Mouse (Mus musculus) MEL (cell line): ENCODE measurements around the gene Zfp683. TPM values are rescaled to one million over a fixed set of nuclear protein-coding genes. Genes with fewer than 3 reads are reported as not detected.

Source experiments
- DNase-seq: peaks from one replicate; pipeline ENCODE4 v3.0.0; 2011; ENCODE audit warnings: low read depth, low spot score
- H3K27ac ChIP-seq: 2 replicates; pipeline ENCODE4 v1.5.1; 2012; ENCODE audit warnings: low read depth, mild to moderate bottlenecking, control low read depth, low read length, moderate library complexity; ENCODE audit not compliant: control insufficient read depth
- H3K27me3 ChIP-seq, 2 experiments: fragments of 150-350 bp in 1 of 2; sonication (generic) in 1 of 2; 2 replicates each; pipeline ENCODE4 v1.6.1; 2012; ENCODE audit warnings: low read length in 2 of 2, mild to moderate bottlenecking in 2 of 2, improper control_type of control experiment in 1 of 2, moderate library complexity in 1 of 2; ENCODE audit not compliant: insufficient read depth in 2 of 2, control insufficient read depth in 1 of 2
- H3K36me3 ChIP-seq, 2 experiments: 2 replicates each; pipeline ENCODE4 v1.6.1; 2012 to 2014; ENCODE audit warnings: low read length in 2 of 2, improper control_type of control experiment in 1 of 2, inconsistent platforms in 1 of 2, mild to moderate bottlenecking in 1 of 2; ENCODE audit not compliant: insufficient read depth in 2 of 2, control insufficient read depth in 1 of 2
- H3K4me1 ChIP-seq, 2 experiments: fragments of 150-350 bp in 1 of 2; sonication (generic) in 1 of 2; 2 replicates each; pipeline ENCODE4 v1.6.1; 2012; ENCODE audit warnings: low read length in 2 of 2, improper control_type of control experiment in 1 of 2, mild to moderate bottlenecking in 1 of 2; ENCODE audit not compliant: insufficient read depth in 2 of 2, control insufficient read depth in 1 of 2
- H3K4me3 ChIP-seq, 2 experiments: fragments of 150-350 bp in 1 of 2; sonication (generic) in 1 of 2; 2 replicates each; pipeline ENCODE4 v1.5.1; 2012; ENCODE audit warnings: low read depth in 2 of 2, low read length in 2 of 2, mild to moderate bottlenecking in 2 of 2, moderate library complexity in 2 of 2, control low read depth in 1 of 2, improper control_type of control experiment in 1 of 2; ENCODE audit not compliant: control insufficient read depth in 1 of 2, insufficient read depth in 1 of 2
- H3K79me2 ChIP-seq: 2 replicates; pipeline ENCODE4 v1.6.1; 2012; ENCODE audit warnings: mild to moderate bottlenecking, low read length, moderate library complexity; ENCODE audit not compliant: control insufficient read depth, poor library complexity, insufficient read depth
- H3K9ac ChIP-seq: 2 replicates; pipeline ENCODE4 v1.6.1; 2012; ENCODE audit warnings: low read depth, mild to moderate bottlenecking, control low read depth, low read length, moderate library complexity; ENCODE audit not compliant: control insufficient read depth, poor library complexity, severe bottlenecking
- H3K9me3 ChIP-seq: fragments of 150-350 bp; sonication (generic); replicated peaks from 2 replicates; pipeline ENCODE4 v1.6.1; 2012; ENCODE audit warnings: mild to moderate bottlenecking, low read length, improper control_type of control experiment, moderate library complexity; ENCODE audit not compliant: insufficient read depth
- BHLHE40 ChIP-seq: IDR thresholded peaks from 2 replicates; pipeline ENCODE4 v1.6.1; 2012; ENCODE audit warnings: low read depth, mild to moderate bottlenecking, inconsistent platforms, low read length, improper control_type of control experiment, borderline replicate concordance
- CHD1 ChIP-seq: IDR thresholded peaks from 2 replicates; pipeline ENCODE4 v1.6.1; 2012; ENCODE audit warnings: low read depth, mild to moderate bottlenecking, inconsistent platforms, low read length, improper control_type of control experiment
- CHD2 ChIP-seq: IDR thresholded peaks from 2 replicates; pipeline ENCODE4 v1.6.1; 2011; ENCODE audit warnings: low read length, improper control_type of control experiment
- CTCF ChIP-seq, 3 experiments: IDR thresholded peaks in 2 of 3; conservative IDR thresholded peaks in 1 of 3; 2 replicates each; pipeline ENCODE4 v1.5.1; 2011 to 2012; ENCODE audit warnings: low read length in 3 of 3, low read depth in 2 of 3, mild to moderate bottlenecking in 2 of 3, improper control_type of control experiment in 1 of 3, inconsistent platforms in 1 of 3, mixed read lengths in 1 of 3, moderate library complexity in 1 of 3; ENCODE audit not compliant: control insufficient read depth in 1 of 3, insufficient read depth in 1 of 3, poor library complexity in 1 of 3, severe bottlenecking in 1 of 3
- E2F4 ChIP-seq: IDR thresholded peaks from 2 replicates; pipeline ENCODE4 v1.6.1; 2011; ENCODE audit warnings: low read depth, low read length, improper control_type of control experiment, borderline replicate concordance
- ELF1 ChIP-seq: IDR thresholded peaks from 2 replicates; pipeline ENCODE4 v1.6.1; 2014; ENCODE audit warnings: low read depth, mild to moderate bottlenecking, inconsistent platforms, low read length, improper control_type of control experiment, moderate library complexity
- EP300 ChIP-seq, 2 experiments: IDR thresholded peaks; 2 replicates each; pipeline ENCODE4 v1.6.1; 2011; ENCODE audit warnings: improper control_type of control experiment in 2 of 2, low read length in 2 of 2, low read depth in 1 of 2, mild to moderate bottlenecking in 1 of 2
- ETS1 ChIP-seq: IDR thresholded peaks from 2 replicates; pipeline ENCODE4 v1.6.1; 2012; ENCODE audit warnings: low read depth, mild to moderate bottlenecking, inconsistent platforms, low read length, improper control_type of control experiment, moderate library complexity
- GATA1 ChIP-seq: IDR thresholded peaks from 2 replicates; pipeline ENCODE4 v1.6.1; 2011; ENCODE audit warnings: low read depth, low read length, improper control_type of control experiment
- HCFC1 ChIP-seq: IDR thresholded peaks from 2 replicates; pipeline ENCODE4 v1.6.1; 2012; ENCODE audit warnings: low read depth, mild to moderate bottlenecking, inconsistent platforms, low read length, improper control_type of control experiment, moderate library complexity
- MAFK ChIP-seq: IDR thresholded peaks from 2 replicates; pipeline ENCODE4 v1.6.1; 2011; ENCODE audit warnings: low read depth, mild to moderate bottlenecking, low read length, improper control_type of control experiment, borderline replicate concordance
- MAZ ChIP-seq: IDR thresholded peaks from 2 replicates; pipeline ENCODE4 v1.6.1; 2012; ENCODE audit warnings: low read depth, mild to moderate bottlenecking, inconsistent platforms, low read length, improper control_type of control experiment
- MEF2A ChIP-seq: IDR thresholded peaks from 2 replicates; pipeline ENCODE4 v1.6.1; 2014; ENCODE audit warnings: low read depth, mild to moderate bottlenecking, inconsistent platforms, low read length, improper control_type of control experiment; ENCODE audit not compliant: poor library complexity, insufficient replicate concordance, severe bottlenecking; ENCODE audit errors: extremely low read depth
- MXI1 ChIP-seq: IDR thresholded peaks from 2 replicates; pipeline ENCODE4 v1.6.1; 2011; ENCODE audit warnings: mild to moderate bottlenecking, low read depth, low read length, improper control_type of control experiment
- MYB ChIP-seq: IDR thresholded peaks from 2 replicates; pipeline ENCODE4 v1.6.1; 2011; ENCODE audit warnings: mild to moderate bottlenecking, low read depth, low read length, improper control_type of control experiment
- NELFE ChIP-seq: IDR thresholded peaks from 2 replicates; pipeline ENCODE4 v1.6.1; 2011; ENCODE audit warnings: low read depth, low read length, improper control_type of control experiment
- NRF1 ChIP-seq: IDR thresholded peaks from 2 replicates; pipeline ENCODE4 v1.6.1; 2014; ENCODE audit warnings: low read depth, mild to moderate bottlenecking, inconsistent platforms, low read length, improper control_type of control experiment, moderate library complexity; ENCODE audit not compliant: poor library complexity, insufficient read depth, severe bottlenecking
- POLR2A ChIP-seq, 2 experiments: IDR thresholded peaks; 2 replicates each; pipeline ENCODE4 v1.6.1; 2011 to 2012; ENCODE audit warnings: low read length in 2 of 2, mild to moderate bottlenecking in 2 of 2, control low read depth in 1 of 2, improper control_type of control experiment in 1 of 2, low read depth in 1 of 2, moderate library complexity in 1 of 2; ENCODE audit not compliant: control insufficient read depth in 1 of 2, insufficient read depth in 1 of 2, poor library complexity in 1 of 2
- POLR2AphosphoS2 ChIP-seq: IDR thresholded peaks from 2 replicates; pipeline ENCODE4 v1.6.1; 2011; ENCODE audit warnings: low read length, improper control_type of control experiment
- POLR2AphosphoS5 ChIP-seq: IDR thresholded peaks from 2 replicates; pipeline ENCODE4 v1.6.1; 2012; ENCODE audit warnings: low read depth, borderline replicate concordance, mild to moderate bottlenecking, inconsistent platforms, low read length, moderate library complexity, mixed read lengths
- RCOR1 ChIP-seq: IDR thresholded peaks from 2 replicates; pipeline ENCODE4 v1.6.1; 2012; ENCODE audit warnings: low read depth, mild to moderate bottlenecking, inconsistent platforms, low read length, improper control_type of control experiment
- SIN3A ChIP-seq: IDR thresholded peaks from 2 replicates; pipeline ENCODE4 v1.6.1; 2012; ENCODE audit warnings: low read length, improper control_type of control experiment, inconsistent platforms
- TAL1 ChIP-seq: IDR thresholded peaks from 2 replicates; pipeline ENCODE4 v1.6.1; 2012; ENCODE audit warnings: mild to moderate bottlenecking, inconsistent platforms, low read length, moderate library complexity, mixed read lengths
- TBP ChIP-seq: IDR thresholded peaks from 2 replicates; pipeline ENCODE4 v1.8.0; 2011; ENCODE audit warnings: low read depth, low read length, improper control_type of control experiment
- TCF12 ChIP-seq: IDR thresholded peaks from 2 replicates; pipeline ENCODE4 v1.6.1; 2014; ENCODE audit warnings: low read depth, mild to moderate bottlenecking, inconsistent platforms, low read length, improper control_type of control experiment, moderate library complexity
- UBTF ChIP-seq: IDR thresholded peaks from 2 replicates; pipeline ENCODE4 v1.6.1; 2012; ENCODE audit warnings: low read depth, mild to moderate bottlenecking, inconsistent platforms, low read length, improper control_type of control experiment, moderate library complexity, borderline replicate concordance; ENCODE audit not compliant: insufficient read depth
- USF1 ChIP-seq: IDR thresholded peaks from 2 replicates; pipeline ENCODE4 v1.6.1; 2014; ENCODE audit warnings: low read depth, mild to moderate bottlenecking, inconsistent platforms, low read length, improper control_type of control experiment, moderate library complexity
- ZKSCAN1 ChIP-seq: IDR thresholded peaks from 2 replicates; pipeline ENCODE4 v1.6.1; 2012; ENCODE audit warnings: low read depth, mild to moderate bottlenecking, inconsistent platforms, low read length, improper control_type of control experiment, moderate library complexity
- polyA plus RNA-seq, 2 experiments: library from polyadenylated mRNA; stranded (reverse) in 1 of 2; unstranded in 1 of 2; fragments of >175 nt in 1 of 2; fragments of >200 nt in 1 of 2; gene quantifications; 2 replicates each; pipeline versions ENCODE4 v1.2.1 to v1.2.4; 2012; ENCODE audit warnings: low replicate concordance in 2 of 2, low read depth in 1 of 2; ENCODE audit not compliant: insufficient read length in 2 of 2, insufficient read depth in 1 of 2, missing spikeins in 1 of 2
- total RNA-seq: library from RNA; depleted of rRNA; stranded (reverse); fragments of 300-350 nt; gene quantifications from 2 replicates; pipeline ENCODE4 v1.2.3, GENCODE M21; 2012

Zfp683 gene
- total and polyA plus RNA-seq, 3 experiments, result not detected

DNA sequence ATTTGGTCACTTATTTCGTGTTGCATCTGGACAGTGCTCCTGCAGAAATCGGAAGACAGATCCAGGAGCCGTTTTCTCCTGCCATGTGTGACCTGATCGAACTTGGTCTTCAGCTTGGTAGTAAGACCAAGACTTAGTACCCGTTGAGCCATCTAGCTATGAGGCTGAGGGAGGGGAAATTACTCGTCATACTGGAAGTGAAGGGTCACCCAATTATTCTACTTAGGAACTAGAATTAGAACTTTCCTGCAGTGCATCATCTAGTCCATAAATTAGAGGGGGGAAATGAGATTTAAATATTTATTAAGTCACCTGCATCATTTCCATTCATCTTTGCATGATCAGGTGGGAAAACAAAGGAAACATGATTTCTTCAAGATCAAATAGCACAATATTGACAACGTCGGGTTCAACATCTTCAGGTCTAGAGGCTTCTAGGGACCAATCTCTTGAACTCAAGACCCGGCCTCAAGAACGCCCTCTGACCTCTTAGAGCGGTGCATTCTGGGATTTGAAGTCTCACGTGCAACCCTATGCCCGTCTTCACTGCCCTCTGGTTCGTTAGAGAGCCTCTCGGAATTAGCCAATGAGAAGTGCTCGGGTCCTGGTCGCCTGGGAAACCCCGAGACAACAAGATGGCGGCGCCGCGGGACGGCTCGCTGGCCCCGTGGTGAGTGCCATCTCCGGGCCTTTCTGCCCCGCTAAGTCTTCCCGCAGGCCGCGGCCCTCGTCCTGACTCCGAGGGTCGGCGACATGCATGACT lies 48.5 kb downstream of the Zfp683 start, which contains the start of gene Ubxn11 (continued):
- TF ChIP-seq ZKSCAN1 (no peak), POLR2A (IDR thresholded peaks at IDR 0.05; ENCODE audit: control insufficient read depth in 1 of 2, insufficient read depth in 1 of 2, low read depth in 1 of 2, low read length in 2 of 2, poor library complexity in 1 of 2) (peak; percentile 69 to 93; a peak in 3 of 4 replicates), HCFC1 (peak; percentile 98), RCOR1 (no peak), TCF12 (0 out of 2 replicates have a peak, but pooled peaks have one; percentile 10), CHD2 (peak; percentile 79), ELF1 (peak; percentile 71), USF1 (peak; percentile 76), MEF2A (no peak)

DNA sequence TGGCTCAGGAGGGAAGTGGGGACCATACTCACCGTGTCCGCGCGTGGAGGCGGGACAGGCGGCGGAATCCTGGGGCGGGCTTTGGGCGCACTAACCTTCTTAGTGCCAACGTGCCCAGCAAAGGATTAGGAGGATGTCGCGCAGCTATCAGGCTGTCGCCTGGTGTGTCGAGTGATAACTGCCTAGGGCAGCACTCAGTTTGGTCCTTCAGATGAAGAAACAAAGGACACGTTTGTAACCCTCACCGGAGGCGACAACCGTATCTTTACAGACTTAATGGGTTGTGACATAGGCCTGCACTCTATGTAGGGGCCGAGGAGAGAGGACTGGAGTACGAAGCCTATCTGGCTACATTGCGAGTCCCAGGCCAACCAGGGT lies 49.1 kb downstream of the Zfp683 start:
- DNase-seq, result peak; percentile 83
- peak overlapping the region; percentile 71 to 90 for H3K4me3 ChIP-seq
- peak overlapping the region; percentile 48 for H3K27ac ChIP-seq

DNA sequence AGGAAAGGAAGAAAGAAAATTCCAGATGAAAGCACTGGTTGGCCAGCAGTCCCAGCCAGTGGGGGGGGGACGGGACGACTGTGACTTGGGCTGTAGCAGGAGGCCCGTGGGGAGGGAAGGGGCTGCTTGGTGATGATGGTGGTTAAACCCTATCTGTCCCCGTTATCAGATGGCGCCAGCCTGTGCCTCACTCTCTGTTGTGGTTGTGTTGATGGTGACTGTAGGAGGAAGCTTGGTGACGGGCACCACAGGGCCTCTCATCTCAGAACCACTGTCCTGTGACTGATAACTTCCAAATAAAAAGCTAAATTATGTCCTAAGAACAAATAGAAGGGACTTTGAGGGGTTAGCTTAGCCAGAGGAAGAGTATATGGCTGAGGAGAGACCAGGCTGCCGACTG lies 52.5 kb downstream of the Zfp683 start:
- DNase-seq, result peak; percentile 86
- Histone ChIP-seq H3K9me3 (no peaks in the 10 kb centered on the region), H3K9ac (peak overlapping the region; percentile 37), H3K79me2 (no peaks in the 10 kb centered on the region; the same call in 1 of the 2 replicates), H3K27ac (peak overlapping the region; percentile 90), H3K4me1 (peaks cover 16 to 44% of the 10 kb centered on the region in 2 experiments), H3K36me3 (peaks cover 0 to 30% of the 10 kb centered on the region in 2 experiments; a peak in 2 of 4 replicates), H3K27me3 (no peaks in the 10 kb centered on the region), H3K4me3 (peak overlapping the region; percentile 11 to 32; a peak in 3 of 4 replicates)
- no peak for TF ChIP-seq MYB
- TF ChIP-seq NRF1, result no peak
- no peak for TF ChIP-seq MAFK
- peak; percentile 79 to 87 for TF ChIP-seq EP300 (IDR thresholded peaks at IDR 0.05; ENCODE audit: low read depth in 1 of 2, low read length in 2 of 2)
- TF ChIP-seq TAL1, result peak; percentile 92
- no peak for TF ChIP-seq CTCF (IDR thresholded peaks at IDR 0.05 in 2 of 3, conservative IDR thresholded peaks at IDR 0.05 in 1 of 3; ENCODE audit: control insufficient read depth in 1 of 3, insufficient read depth in 1 of 3, low read depth in 2 of 3, low read length in 3 of 3, poor library complexity in 1 of 3, severe bottlenecking in 1 of 3)
- TF ChIP-seq E2F4, result no peak
- TF ChIP-seq TCF12, result peak; percentile 89
- TF ChIP-seq ETS1, result peak; percentile 77
- peak; percentile 90 for TF ChIP-seq GATA1
- TF ChIP-seq POLR2AphosphoS2, result no peak
- 0 out of 2 replicates have a peak, but pooled peaks have one; percentile 35 for TF ChIP-seq TBP
- TF ChIP-seq UBTF, result no peak
- TF ChIP-seq MAZ, result peak; percentile 93
- no peak for TF ChIP-seq ELF1

More for the DNA sequence above, 49.1 kb downstream of the Zfp683 start:
- H3K9ac ChIP-seq, result peak overlapping the region; percentile 70
- TF ChIP-seq POLR2AphosphoS5, result no peak
- 0 out of 2 replicates have a peak, but pooled peaks have one; percentile 31 for TF ChIP-seq MAZ
- no peak for TF ChIP-seq RCOR1
- 0 out of 4 replicates have a peak, but pooled peaks of 1 of the 2 experiments have one; percentile 26 for TF ChIP-seq EP300 (IDR thresholded peaks at IDR 0.05; ENCODE audit: low read depth in 1 of 2, low read length in 2 of 2)
- peak; percentile 19 for TF ChIP-seq SIN3A
- no peak for TF ChIP-seq BHLHE40
- TF ChIP-seq GATA1, result 0 out of 2 replicates have a peak, but pooled peaks have one; percentile 19
- no peak for TF ChIP-seq USF1
- peak; percentile 63 for TF ChIP-seq NELFE
- TF ChIP-seq MXI1, result peak; percentile 87
- 0 out of 2 replicates have a peak, but pooled peaks have one; percentile 65 for TF ChIP-seq CHD1
- TF ChIP-seq TBP, result 0 out of 2 replicates have a peak, but pooled peaks have one; percentile 32
- 0 out of 2 replicates have a peak, but pooled peaks have one; percentile 30 for TF ChIP-seq TAL1
- peaks cover 0 to 20% of the 10 kb centered on the region in 2 experiments; a peak in 2 of 4 replicates for H3K36me3 ChIP-seq
- no peaks in the 10 kb centered on the region; the same call in 1 of the 2 replicates for H3K79me2 ChIP-seq
- H3K9me3 ChIP-seq, result no peaks in the 10 kb centered on the region
- H3K27me3 ChIP-seq, result no peaks in the 10 kb centered on the region
- peaks cover 16 to 27% of the 10 kb centered on the region in 2 experiments for H3K4me1 ChIP-seq
